Mouse (Mus musculus): Measurements from ENCODE around the gene Ttll11.

Ttll11 gene

DNA sequence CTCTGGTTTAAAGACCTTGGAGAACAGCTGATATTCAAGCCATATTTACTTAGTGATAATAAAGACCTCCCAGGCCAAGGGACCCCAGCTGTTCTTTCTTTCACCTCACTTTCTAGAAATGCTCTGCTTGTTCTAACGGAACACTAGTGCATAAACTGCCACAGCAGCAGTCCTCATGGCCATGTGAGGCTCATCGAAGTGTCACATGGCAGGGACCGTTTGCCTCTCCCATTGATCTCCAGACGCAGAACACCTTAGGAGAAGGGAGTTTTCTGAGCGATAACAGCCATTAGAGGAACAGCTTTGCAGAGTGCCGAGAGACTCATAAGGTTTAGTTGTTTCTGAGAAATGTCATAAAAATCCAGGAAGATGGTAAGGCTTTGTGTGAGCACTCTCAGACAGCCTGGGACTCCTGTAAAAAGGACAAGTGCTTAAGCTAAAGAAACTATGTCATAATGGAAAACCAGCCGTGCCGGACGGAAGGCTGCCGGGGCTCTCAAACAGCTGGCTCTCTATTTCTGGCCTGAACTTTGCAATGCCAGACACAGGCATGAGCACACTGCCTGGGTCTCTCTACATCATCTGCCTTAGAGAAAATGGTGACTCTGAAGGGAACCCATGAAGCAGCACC, 13.7 kb downstream of the Ttll11 start:
- DNase-seq (ENCODE audit: low read depth, low spot score): no peak

DNA sequence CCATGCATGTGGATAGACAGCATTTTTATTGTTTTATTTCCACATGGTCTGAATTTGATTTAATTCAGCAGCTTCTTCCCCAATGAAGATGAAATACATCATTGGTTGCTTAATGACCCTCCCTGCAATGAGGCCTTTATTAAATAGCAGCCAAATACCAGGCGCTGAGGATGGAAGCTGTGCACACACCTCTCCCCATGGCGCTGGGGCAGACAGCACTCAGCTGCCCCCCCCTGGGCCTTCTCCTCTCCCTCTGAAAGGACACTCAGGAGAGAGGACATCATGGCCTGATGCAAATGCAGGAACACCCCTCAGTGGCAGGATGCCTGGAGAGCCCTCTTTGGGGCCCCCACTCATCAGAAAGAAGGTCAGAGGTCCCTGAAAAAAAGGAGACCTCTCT, 16.4 kb downstream of the Ttll11 start:
- no peak for DNase-seq (ENCODE audit: low read depth, low spot score)

DNA sequence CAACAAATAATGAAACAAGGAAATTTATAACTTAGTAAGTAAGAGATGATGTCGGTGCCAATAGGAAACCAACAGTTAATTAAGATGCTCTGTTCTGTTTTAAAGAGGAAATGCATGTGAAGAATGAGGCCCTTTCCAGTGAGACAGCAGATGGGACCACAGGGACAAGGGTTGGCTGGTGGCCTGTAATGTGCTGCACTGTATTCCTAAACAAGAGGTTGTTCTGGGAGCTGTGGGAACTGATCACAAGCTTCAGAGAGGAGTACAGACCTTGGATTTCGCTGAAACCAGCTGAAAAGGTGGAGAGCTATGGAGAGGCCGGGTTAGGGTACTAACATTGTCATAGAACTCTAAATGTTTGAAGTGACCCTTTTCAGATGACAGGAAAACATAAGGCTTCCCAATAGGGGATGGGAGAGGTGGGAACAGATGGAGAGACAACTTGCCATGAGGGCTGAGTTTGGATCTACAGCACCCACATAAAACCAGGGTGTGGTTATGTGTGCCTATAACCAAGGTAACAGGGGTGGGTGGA, 18.1 kb downstream of the Ttll11 start:
- no peak for DNase-seq (ENCODE audit: low read depth, low spot score)

DNA sequence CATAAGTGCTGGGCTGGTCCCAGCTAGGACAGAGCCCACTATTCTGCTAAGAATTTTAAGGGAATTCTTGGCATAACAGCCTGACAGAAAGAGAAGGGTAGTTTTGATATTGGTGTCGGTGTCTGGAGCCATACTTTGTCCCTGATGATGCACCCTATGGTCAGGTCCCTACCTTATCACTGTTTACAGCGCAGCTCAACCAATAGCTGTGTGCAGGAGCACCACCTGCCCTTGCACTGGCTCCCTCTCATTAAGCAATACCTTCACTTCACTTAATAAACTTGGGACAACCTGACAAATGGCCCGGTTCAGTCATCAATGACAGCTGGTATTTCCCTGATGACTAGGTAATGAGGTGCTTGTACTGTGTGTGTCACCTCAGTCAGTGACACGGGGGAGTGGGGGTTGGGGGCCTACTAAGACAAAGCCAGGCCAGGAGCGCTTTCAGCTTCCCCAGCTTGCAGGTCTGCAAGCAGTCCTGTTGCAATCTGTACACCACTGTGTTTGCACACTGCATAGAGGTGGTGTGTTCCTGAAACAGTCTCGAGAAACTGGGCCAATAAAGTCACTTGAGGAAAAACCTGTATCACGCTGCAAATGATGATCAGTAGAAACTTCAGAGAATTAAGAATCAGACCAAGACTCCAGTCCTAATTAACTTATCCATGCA, 22.1 kb downstream of the Ttll11 start:
- no peak for DNase-seq (ENCODE audit: low read depth, low spot score)

DNA sequence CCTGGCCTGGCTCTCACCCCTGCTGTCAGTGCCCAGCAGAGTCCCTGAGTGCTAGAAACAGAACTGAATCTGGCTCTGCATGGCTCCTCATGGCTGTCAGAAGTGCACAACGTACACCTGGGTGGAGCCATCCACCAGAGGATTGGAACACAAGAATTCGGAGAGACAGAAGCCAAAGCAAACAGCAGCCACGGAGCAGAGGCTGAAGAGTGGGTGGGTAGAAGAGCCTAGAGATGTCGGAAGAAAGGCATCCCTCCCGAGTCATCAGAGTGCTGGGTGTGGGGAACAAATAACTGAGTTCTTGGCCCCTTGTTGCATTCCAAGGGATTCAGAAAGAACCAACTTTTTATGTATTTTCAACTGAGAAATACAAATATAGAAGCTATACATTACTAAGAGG, 24.5 kb downstream of the Ttll11 start:
- DNase-seq (ENCODE audit: low read depth, low spot score): no peak

DNA sequence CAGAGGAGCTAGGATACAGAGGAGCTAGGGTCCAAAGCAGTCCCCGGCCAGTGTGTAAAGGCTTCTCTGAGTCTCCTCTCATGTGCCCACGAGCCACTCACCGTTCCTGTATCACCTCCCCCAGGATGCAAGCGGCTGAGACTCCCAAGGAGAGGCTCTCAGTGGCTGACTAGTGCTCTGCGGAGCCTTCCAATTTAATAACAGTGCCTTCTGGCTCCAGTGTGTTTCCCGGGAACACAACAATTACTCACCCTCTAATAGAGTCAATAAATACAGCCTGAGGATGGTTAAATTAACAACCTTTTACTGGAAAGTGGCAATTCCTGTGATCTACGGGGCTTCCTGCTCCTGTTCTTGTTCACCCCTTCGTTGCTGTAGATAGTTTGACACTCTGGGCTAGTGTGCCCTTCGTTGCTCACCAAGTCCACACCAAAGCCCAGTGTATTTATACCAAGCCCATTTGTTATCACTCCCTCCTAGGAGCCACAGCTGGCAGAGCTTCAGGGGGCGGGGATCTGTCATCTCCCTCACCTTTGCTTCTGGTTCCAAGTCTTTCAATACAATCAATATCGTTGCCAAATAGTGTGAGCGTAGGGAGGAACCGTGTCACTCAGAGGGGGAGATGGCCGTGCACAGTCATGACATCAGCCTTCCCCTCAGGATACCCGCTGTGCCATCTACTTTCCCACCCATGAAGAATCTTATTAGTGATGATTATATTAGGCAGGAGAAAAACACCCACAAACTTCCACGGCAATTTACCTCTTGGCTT, 27.3 kb downstream of the Ttll11 start:
- DNase-seq (ENCODE audit: low read depth, low spot score): no peak

DNA sequence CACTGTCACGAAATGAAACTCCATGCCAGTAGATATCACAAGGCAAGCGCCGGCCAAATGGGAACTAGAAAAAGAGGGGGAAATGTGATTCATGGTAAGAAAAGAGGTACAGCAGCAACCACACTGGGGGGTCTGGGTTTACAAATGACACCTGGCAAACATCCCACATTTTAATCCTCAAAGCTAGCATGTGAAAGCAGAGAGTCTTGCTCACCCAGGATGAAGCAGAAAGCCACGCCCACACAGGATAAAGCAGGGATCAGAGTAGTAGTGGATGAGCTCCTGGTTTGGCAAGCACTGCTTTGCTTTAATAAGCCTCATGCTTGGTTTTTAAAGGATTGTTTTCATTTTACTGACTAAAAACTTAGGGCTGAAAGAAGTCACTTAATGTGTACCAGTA, 34.8 kb downstream of the Ttll11 start:
- no peak for DNase-seq (ENCODE audit: low read depth, low spot score)

DNA sequence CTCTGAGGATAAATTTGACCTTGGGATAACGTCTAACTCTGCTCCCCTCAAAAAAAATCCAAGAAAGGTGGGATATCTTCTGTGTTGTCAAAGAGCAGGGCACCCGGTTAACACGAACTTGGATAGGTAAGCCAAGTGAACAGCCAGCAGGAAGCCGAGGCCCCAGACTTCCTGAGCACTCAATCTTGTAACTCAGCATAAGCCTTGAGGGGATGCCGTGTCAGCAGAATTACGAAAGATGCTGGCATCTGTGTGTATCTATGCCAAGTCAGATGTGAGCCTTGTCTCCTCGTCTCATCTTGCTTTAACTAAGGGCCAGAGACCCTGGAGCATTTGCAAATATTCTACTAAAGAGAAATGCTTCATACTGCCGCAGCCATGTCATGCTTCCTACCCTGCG, 36.8 kb downstream of the Ttll11 start:
- DNase-seq (ENCODE audit: low read depth, low spot score): no peak

DNA sequence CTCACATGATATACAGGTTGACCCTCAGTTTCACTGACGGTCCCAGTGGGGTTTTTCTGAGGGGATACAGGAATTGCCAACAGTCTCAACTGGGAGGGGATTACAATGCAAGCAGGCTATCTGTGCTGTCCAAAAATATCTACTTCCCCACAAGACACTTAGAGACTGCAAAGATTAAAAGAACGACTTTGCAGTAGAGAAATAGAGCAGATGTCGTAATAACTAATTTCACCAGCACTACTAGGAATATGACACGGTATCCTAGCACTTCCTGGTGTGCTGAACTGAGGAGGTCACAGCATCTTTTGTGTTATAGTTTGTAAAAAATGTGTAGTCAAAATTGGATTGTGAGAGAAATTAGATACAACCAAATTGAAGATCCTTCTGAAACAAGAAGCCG, 44.7 kb downstream of the Ttll11 start:
- no peak for DNase-seq (ENCODE audit: low read depth, low spot score)

DNA sequence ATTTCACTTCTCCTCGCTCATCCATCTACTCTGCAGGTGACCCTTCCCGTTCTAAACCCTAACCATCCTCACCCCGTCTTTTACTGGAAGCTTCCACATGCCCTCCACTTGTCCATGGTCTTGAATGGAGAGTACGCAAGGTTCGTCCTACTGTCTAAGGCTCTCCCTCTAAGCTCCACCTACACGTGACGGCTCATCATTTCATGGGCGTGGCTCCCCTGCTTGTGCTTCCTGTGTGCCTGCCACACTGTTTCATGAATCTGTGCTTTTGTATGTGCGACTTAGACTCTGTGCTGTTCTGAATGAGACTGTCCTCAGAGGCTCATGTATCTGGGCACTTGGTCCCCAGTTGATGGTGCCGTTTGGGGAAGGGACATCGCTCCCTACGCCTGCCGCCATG, 46.6 kb downstream of the Ttll11 start:
- DNase-seq (ENCODE audit: low read depth, low spot score): no peak

DNA sequence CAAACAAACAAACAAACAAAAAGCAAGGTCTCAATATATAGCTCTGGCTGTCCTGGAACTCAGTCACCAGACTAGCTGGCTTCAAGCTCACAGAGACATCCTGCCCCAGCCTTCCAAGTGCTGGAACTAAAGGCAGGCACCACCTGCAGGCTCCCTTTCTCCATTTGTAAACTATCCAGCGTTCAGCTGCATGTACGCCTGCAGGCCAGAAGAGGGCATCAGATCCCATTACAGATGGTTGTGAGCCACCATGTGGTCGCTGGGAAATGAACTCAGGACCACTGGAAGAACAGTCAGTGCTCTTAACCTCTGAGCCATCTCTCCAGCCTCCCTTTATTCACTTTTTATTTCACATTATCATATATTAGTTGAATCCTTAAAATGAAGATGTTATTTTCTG, 48.1 kb downstream of the Ttll11 start:
- no peak for DNase-seq (ENCODE audit: low read depth, low spot score)

DNA sequence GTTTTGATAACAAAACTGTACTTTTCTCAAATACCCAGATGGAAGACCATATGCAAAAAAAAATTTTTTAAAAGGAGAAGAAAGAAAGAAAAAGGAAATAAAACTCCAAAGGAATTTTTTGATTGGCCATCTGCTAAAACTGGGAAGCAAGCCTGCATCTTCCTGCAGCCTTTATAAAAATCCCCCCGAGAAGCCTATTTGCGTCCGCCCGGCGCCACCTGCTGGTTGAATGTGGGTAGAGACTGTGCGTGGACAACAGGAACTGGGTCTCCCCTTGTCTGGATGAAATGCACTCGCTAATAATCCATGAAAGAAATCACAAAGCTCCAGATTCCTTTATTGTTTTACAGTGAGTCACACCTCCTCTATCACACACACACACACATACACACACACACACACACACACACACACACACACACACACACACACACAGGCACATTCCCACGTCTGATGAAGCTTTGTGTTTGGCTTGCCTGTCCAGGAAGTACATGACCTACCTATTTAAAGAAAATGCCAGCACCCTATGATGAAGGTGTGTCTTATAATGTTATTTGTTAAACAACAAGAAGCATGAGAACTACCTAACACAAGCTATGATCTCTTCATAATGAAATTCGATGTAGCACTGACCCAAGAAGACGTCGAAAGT, 49.1 kb downstream of the Ttll11 start:
- peak; percentile 80 for DNase-seq (ENCODE audit: low read depth, low spot score)

DNA sequence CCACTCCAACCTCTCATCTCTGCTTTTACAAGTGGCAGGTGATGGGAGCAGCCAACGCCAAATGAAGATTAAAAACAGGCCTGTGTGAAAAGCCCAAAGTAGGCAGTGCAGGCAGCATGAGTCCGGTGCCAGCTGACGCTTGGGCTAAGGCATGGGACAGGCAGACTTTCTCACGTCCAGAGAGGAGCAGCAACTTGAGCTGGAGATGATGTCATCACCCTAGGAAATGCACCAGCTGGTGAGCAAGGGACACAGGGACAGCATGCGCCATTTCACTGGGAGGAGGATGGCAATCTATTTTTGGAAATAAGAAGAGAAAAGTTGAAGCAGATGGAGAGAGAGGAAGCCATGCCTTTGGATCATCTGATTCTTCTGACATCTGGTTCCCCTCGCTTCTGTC, 51.6 kb downstream of the Ttll11 start:
- no peak for DNase-seq (ENCODE audit: low read depth, low spot score)

DNA sequence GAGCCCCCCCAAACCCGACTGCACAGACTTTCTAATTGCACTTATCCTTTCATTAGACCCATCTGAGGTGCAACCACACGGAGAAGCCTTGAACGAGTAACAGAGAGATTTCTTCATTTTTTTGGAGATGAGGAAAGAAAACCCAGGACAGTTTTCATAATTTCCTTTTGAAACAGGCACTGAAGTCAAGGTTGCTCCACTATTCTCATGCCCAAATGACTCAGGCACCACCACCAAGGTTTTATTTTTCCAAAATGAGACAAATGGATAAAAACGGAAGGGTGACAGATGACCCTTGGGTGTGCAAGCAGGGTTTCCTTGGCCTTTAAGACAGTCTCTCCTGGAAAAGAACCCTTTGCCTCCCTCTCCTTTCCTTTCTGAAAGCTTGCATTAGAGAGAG, 54.8 kb downstream of the Ttll11 start:
- DNase-seq (ENCODE audit: low read depth, low spot score): no peak

DNA sequence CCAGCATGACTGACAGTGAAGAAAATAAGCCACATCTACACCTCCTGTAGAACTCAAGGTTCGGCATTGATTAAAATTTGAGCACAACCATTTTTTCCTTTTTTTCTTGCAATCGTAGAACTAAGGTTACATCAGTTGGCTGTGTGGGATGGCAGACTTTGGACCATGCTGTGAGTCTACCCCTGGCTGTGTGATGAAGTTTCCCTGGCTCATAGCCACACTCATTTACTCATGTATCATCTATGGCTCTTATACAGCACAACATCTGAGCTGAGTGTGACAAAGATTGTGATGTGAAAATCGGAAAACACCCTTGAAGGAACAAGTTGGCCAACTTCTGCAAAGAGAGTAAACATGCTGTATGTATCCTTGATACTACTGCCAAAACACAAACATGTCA, 56.8 kb downstream of the Ttll11 start:
- no peak for DNase-seq (ENCODE audit: low read depth, low spot score)

DNA sequence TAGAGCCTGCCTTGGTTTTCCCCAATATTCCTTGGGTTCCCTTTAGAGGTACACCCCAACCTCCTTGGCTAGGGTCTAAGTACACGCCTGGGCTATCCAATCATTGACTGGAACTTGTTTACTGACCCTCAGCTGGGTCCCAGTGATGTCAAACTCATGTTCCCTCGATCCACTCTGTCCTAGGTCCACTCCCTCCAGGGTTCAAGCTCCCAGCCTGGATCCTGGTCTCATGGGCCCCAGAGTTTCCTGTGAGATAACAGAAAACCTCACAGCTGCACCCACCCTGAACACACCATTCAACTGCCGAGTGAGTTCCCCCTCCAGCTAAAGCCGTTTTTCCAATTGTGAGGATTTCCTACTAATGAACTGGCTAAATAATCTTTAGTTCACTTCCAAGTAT, 67.6 kb downstream of the Ttll11 start:
- no peak for DNase-seq (ENCODE audit: low read depth, low spot score)

DNA sequence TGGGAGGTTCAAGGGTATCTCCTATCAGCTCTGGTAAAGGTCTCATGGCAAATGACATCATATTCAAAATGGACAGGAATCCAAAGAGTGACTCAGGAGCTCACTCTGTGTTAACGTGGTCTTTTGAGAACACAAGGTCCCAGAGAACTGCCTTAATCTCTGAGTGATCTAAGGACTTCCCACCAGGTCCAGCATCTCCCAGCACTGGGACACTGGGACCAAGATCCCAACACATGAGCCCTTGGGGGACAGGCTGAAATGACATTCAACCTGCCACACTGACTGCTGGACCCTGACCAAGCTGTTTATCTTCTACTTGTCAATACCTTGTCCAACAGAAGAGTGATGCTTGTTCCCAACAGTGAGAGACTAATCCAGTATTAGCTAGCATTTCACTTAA, 68.0 kb downstream of the Ttll11 start:
- no peak for DNase-seq (ENCODE audit: low read depth, low spot score)

DNA sequence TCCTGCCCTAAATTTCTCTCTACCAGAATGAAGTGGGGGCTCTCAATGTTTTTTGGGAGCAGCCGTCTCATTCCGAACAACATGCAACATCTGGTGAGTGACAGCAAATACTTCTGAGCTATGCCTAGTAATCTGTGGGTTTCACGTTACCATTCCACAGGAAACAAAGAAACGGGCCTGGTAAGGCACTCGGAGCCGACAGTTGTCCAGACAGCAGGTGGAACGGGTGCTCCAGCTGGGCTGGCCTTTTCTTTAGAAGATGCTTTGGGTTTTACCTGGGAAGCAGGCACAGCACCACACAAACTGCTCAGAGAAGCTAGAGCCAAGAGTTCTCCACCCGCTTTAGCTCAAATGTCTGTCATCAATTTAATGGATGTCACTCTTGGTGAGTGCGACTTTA, 69.0 kb downstream of the Ttll11 start:
- no peak for DNase-seq (ENCODE audit: low read depth, low spot score)

DNA sequence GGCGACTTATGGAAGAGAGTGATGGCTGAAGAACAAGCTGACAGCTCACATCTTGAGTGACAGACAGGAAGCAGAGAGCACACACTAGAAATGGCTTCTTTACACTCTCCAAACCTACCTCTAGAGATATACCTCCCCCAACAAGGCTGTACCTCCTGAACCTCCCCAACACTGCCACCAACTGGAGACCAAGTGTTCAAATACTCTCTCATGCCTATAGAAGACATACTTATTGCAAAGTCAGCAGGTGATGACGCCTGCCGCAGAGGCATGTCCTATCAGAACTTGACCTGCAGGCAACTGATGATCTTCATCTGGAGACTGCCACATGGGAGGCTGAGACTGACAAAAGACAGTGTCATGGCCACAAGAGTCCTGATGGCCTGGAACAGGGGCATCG, 70.4 kb downstream of the Ttll11 start:
- no peak for DNase-seq (ENCODE audit: low read depth, low spot score)

DNA sequence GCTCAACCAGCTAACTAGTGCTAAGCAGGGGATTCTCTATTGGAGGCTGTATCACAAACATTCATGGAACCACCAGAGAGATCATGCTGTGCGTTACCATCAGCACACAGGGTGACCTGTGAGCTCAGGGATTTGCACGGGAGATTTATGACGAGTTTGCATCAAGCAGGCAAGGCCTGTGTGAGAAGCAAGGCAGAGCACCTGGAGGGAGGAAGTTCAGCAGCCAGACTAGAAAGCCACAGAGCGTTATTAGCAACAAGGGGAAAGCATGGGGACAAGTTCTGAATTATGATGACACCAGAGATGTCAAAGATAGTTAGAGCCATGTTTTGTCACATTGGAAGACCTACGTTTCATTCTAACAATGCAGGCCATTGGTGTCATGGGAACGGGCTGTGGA, 72.1 kb downstream of the Ttll11 start:
- DNase-seq (ENCODE audit: low read depth, low spot score): no peak

DNA sequence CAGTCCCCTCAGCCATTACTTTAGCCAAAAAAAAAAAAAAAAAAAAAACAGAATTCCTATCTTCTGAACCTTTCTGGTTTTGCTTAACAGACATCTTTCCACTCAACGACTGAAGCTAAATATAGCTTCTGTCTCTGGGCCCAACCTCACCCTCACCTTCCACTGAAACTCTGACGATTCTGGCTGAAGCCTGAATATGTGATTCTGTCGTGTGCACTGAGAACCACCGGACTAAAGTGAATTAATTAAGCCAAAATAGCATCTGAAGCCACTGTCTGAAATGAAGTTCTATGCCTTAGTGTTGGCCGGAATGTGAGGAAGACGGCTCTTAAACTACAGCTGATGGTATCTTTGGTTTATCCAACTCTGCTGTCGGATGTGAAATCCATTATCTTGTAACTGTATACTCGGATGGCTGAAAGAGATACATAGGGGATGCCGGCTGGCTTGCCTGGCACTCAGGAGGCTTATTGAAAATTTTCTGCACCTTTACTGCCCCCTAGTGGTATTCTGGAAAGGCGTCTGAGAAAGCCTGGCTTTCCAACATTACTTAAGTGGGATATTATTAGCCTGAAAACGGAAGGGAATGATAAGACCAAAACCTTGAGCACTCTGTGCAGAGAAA, 73.4 kb downstream of the Ttll11 start:
- DNase-seq (ENCODE audit: low read depth, low spot score): peak; percentile 68

DNA sequence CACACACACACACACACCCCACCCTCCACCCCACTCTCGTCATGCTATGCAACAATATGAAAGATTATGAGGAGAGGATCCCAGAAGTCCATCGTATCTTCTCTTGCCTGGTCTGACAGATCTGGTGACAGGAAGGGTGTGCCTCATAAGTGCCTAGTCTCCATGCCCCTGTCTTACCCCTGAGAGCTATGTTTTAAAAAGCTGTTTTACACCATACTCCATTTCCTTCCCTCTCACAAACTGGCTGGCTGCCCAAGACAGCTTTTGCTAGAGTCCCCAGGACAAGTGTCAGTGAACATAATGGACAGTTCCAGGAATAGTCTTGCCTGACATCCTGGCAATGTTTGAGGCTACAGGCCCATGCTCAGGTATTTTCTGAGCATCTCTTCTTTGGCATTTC, 78.9 kb downstream of the Ttll11 start:
- DNase-seq (ENCODE audit: low read depth, low spot score): no peak

Measured in embryo, embryonic 11.5 days (tissue).